Mouse (Mus musculus): ENCODE measurements at regions not wholly inside any gene's neighbourhood (a gene's known extent, or its start where the extent isn't known, plus 50 kb on each side); places are given as distances from the start of the nearest gene placed in this dataset.

- H3K4me3 ChIP-seq = no peak overlapping the region
- H3K36me3 ChIP-seq (ENCODE audit: control insufficient read depth, insufficient read depth, low read length) = no peaks in the 10 kb centered on the region
- intact Hi-C loops (cut with DNase I) = no loop called here
- no peaks in the 10 kb centered on the region for H3K79me2 ChIP-seq (replicated peaks; ENCODE audit: control insufficient read depth, insufficient read depth, low read length)
- H3K27ac ChIP-seq = no peak overlapping the region
- 87% methylated on average over 5 of the region's 5 CpGs for WGBS
- no peaks in the 10 kb centered on the region for H3K27me3 ChIP-seq (ENCODE audit: control insufficient read depth, insufficient read depth, low read length)
- DNase-seq = no peak
- TF ChIP-seq EP300 (IDR thresholded peaks at IDR 0.05; ENCODE audit: insufficient read depth, low read depth, low read length) (no peak), POLR2A (IDR thresholded peaks at IDR 0.05; ENCODE audit: insufficient read depth, low read depth, low read length) (no peak), CTCF (IDR thresholded peaks at IDR 0.05) (no peak)
- no peak overlapping the region for H3K9ac ChIP-seq (ENCODE audit: low read depth, low read length)
- H3K4me1 ChIP-seq (ENCODE audit: control insufficient read depth, insufficient read depth, low read length) = no peaks in the 10 kb centered on the region
Observed at GRCm38 (mm10) chr19:30344401-30344800, 111.7 kb downstream of the Mbl2 start.

DNA sequence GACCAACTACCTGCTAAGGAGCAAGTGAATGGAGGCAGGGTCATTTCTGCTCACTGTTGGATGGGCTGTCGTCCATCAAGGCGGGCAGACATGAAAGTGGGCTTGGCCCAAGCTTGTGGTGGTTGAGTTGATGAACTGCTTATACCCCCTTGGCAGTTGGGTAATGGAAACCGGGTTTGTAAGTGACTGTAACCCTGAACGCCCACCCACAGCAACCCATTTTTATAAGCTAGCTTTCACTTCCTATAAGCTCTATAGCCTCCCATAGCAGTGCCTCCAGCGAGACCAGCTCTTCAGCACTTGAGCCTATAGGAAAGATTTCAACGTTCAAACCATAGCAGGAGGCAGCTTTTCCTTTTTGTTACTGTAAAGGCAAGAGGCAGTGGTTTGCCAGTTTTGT, 116.2 kb downstream of the Mbl2 start:
- no peaks in the 10 kb centered on the region for H3K4me1 ChIP-seq (ENCODE audit: control insufficient read depth, insufficient read depth, low read length)
- H3K79me2 ChIP-seq (replicated peaks; ENCODE audit: control insufficient read depth, insufficient read depth, low read length) = no peaks in the 10 kb centered on the region
- no peak for TF ChIP-seq POLR2A (IDR thresholded peaks at IDR 0.05; ENCODE audit: insufficient read depth, low read depth, low read length)
- no peak for TF ChIP-seq CTCF (IDR thresholded peaks at IDR 0.05)
- TF ChIP-seq EP300 (IDR thresholded peaks at IDR 0.05; ENCODE audit: insufficient read depth, low read depth, low read length) = no peak
- H3K27me3 ChIP-seq (ENCODE audit: control insufficient read depth, insufficient read depth, low read length) = no peaks in the 10 kb centered on the region
- intact Hi-C loops (cut with DNase I) = no loop called here
- 60% methylated on average over 6 of the region's 6 CpGs for WGBS
- H3K4me3 ChIP-seq = no peak overlapping the region
- no peak overlapping the region for H3K9ac ChIP-seq (ENCODE audit: low read depth, low read length)
- DNase-seq = no peak
- no peak overlapping the region for H3K27ac ChIP-seq
- no peaks in the 10 kb centered on the region for H3K36me3 ChIP-seq (ENCODE audit: control insufficient read depth, insufficient read depth, low read length)

GRCm38 (mm10) chr19:30354981-30355380, 122.2 kb downstream of the Mbl2 start:
- TF ChIP-seq EP300 (IDR thresholded peaks at IDR 0.05; ENCODE audit: insufficient read depth, low read depth, low read length) = no peak
- TF ChIP-seq POLR2A (IDR thresholded peaks at IDR 0.05; ENCODE audit: insufficient read depth, low read depth, low read length) = no peak
- TF ChIP-seq CTCF (IDR thresholded peaks at IDR 0.05) = no peak
- intact Hi-C loops (cut with DNase I) = no loop called here
- Histone ChIP-seq H3K27ac (no peak overlapping the region), H3K4me3 (no peak overlapping the region), H3K9ac (ENCODE audit: low read depth, low read length) (no peak overlapping the region), H3K36me3 (ENCODE audit: control insufficient read depth, insufficient read depth, low read length) (no peaks in the 10 kb centered on the region), H3K4me1 (ENCODE audit: control insufficient read depth, insufficient read depth, low read length) (no peaks in the 10 kb centered on the region), H3K27me3 (ENCODE audit: control insufficient read depth, insufficient read depth, low read length) (no peaks in the 10 kb centered on the region), H3K79me2 (replicated peaks; ENCODE audit: control insufficient read depth, insufficient read depth, low read length) (no peaks in the 10 kb centered on the region)
- WGBS = 8% methylated on average over 4 of the region's 4 CpGs
- DNase-seq = no peak

GRCm38 (mm10) chr19:30358961-30359360, 126.2 kb downstream of the Mbl2 start:
- Histone ChIP-seq H3K27ac (no peak overlapping the region), H3K4me1 (ENCODE audit: control insufficient read depth, insufficient read depth, low read length) (no peaks in the 10 kb centered on the region), H3K36me3 (ENCODE audit: control insufficient read depth, insufficient read depth, low read length) (no peaks in the 10 kb centered on the region), H3K27me3 (ENCODE audit: control insufficient read depth, insufficient read depth, low read length) (no peaks in the 10 kb centered on the region), H3K9ac (ENCODE audit: low read depth, low read length) (no peak overlapping the region), H3K4me3 (no peak overlapping the region), H3K79me2 (replicated peaks; ENCODE audit: control insufficient read depth, insufficient read depth, low read length) (no peaks in the 10 kb centered on the region)
- whole genome bisulfite sequencing = 81% methylated on average over 6 of the region's 6 CpGs
- TF ChIP-seq CTCF (IDR thresholded peaks at IDR 0.05) = no peak
- no peak for TF ChIP-seq POLR2A (IDR thresholded peaks at IDR 0.05; ENCODE audit: insufficient read depth, low read depth, low read length)
- no peak for TF ChIP-seq EP300 (IDR thresholded peaks at IDR 0.05; ENCODE audit: insufficient read depth, low read depth, low read length)
- intact Hi-C loops (cut with DNase I) = no loop called here
- no peak for DNase-seq

DNA sequence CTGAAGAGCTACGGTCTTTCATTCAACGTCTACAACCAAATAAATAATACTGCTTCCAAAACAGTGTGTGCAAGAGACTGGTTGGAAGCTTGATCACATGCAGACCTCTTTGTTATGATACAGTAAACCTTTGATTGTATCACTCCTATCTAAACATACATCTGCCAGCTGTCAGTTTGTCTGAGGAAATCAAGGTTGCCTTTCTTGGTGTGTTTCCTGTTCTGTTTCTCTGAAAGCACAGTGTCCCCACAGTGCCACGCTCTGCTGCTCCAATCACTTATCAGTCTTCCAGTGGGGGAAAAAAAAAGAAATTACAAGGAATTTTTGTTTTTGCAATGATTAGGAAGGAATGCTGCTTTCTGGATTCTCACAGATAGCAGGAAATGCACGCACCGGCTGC, 139.2 kb downstream of the Mbl2 start:
- Histone ChIP-seq H3K4me1 (ENCODE audit: control insufficient read depth, insufficient read depth, low read length) (no peaks in the 10 kb centered on the region), H3K36me3 (ENCODE audit: control insufficient read depth, insufficient read depth, low read length) (no peaks in the 10 kb centered on the region), H3K27ac (no peak overlapping the region), H3K9ac (ENCODE audit: low read depth, low read length) (no peak overlapping the region), H3K4me3 (no peak overlapping the region), H3K79me2 (replicated peaks; ENCODE audit: control insufficient read depth, insufficient read depth, low read length) (no peaks in the 10 kb centered on the region), H3K27me3 (ENCODE audit: control insufficient read depth, insufficient read depth, low read length) (no peaks in the 10 kb centered on the region)
- intact Hi-C loops (cut with DNase I) = no loop called here
- WGBS = 18% methylated on average over 5 of the region's 5 CpGs
- no peak for TF ChIP-seq CTCF (IDR thresholded peaks at IDR 0.05)
- no peak for DNase-seq

- no peak for TF ChIP-seq CTCF (IDR thresholded peaks at IDR 0.05)
- TF ChIP-seq POLR2A (IDR thresholded peaks at IDR 0.05; ENCODE audit: insufficient read depth, low read depth, low read length) = no peak
- no peak for TF ChIP-seq EP300 (IDR thresholded peaks at IDR 0.05; ENCODE audit: insufficient read depth, low read depth, low read length)
- DNase-seq = no peak
- Histone ChIP-seq H3K4me3 (no peak overlapping the region), H3K36me3 (ENCODE audit: control insufficient read depth, insufficient read depth, low read length) (no peaks in the 10 kb centered on the region), H3K79me2 (replicated peaks; ENCODE audit: control insufficient read depth, insufficient read depth, low read length) (no peaks in the 10 kb centered on the region), H3K9ac (ENCODE audit: low read depth, low read length) (no peak overlapping the region), H3K27ac (no peak overlapping the region), H3K27me3 (ENCODE audit: control insufficient read depth, insufficient read depth, low read length) (no peaks in the 10 kb centered on the region), H3K4me1 (ENCODE audit: control insufficient read depth, insufficient read depth, low read length) (no peaks in the 10 kb centered on the region)
- intact Hi-C loops (cut with DNase I) = no loop called here
- 83% methylated on average over 6 of the region's 6 CpGs for WGBS
Observed at GRCm38 (mm10) chr19:30379767-30380166, 147.0 kb downstream of the Mbl2 start.
